Mouse (Mus musculus) embryonic fibroblast, embryonic 13.5 days (primary cell): ENCODE measurements around the gene Cldn10.

ENCODE experiments used
- CTCF ChIP-seq: IDR thresholded peaks from 2 replicates; pipeline ENCODE4 v1.5.1; 2011; ENCODE audit warnings: mild to moderate bottlenecking, control low read depth, low read length, moderate library complexity, borderline replicate concordance; ENCODE audit not compliant: insufficient read depth
- POLR2A ChIP-seq: IDR thresholded peaks from 2 replicates; pipeline ENCODE4 v1.6.1; 2011; ENCODE audit warnings: low read depth, mild to moderate bottlenecking, control low read depth, low read length, moderate library complexity

- TF ChIP-seq CTCF, result no peak
- no peak for TF ChIP-seq POLR2A
These were observed 43.9 kb downstream of the Cldn10 start for GRCm38 (mm10) chr14:118831597-118831996.
